Mouse (Mus musculus) MEL (cell line): Measurements from ENCODE around the gene Tmem266. TPM values are rescaled to one million over a fixed set of nuclear protein-coding genes. Genes with fewer than 3 reads are reported as not detected.

ENCODE experiments used
- DNase-seq: peaks from one replicate; pipeline ENCODE4 v3.0.0; 2011; ENCODE audit warnings: low read depth, low spot score
- H3K27ac ChIP-seq: 2 replicates; pipeline ENCODE4 v1.5.1; 2012; ENCODE audit warnings: low read depth, mild to moderate bottlenecking, control low read depth, low read length, moderate library complexity; ENCODE audit not compliant: control insufficient read depth
- H3K27me3 ChIP-seq, 2 experiments: fragments of 150-350 bp in 1 of 2; sonication (generic) in 1 of 2; 2 replicates each; pipeline ENCODE4 v1.6.1; 2012; ENCODE audit warnings: low read length in 2 of 2, mild to moderate bottlenecking in 2 of 2, improper control_type of control experiment in 1 of 2, moderate library complexity in 1 of 2; ENCODE audit not compliant: insufficient read depth in 2 of 2, control insufficient read depth in 1 of 2
- H3K36me3 ChIP-seq, 2 experiments: 2 replicates each; pipeline ENCODE4 v1.6.1; 2012 to 2014; ENCODE audit warnings: low read length in 2 of 2, improper control_type of control experiment in 1 of 2, inconsistent platforms in 1 of 2, mild to moderate bottlenecking in 1 of 2; ENCODE audit not compliant: insufficient read depth in 2 of 2, control insufficient read depth in 1 of 2
- H3K4me1 ChIP-seq, 2 experiments: fragments of 150-350 bp in 1 of 2; sonication (generic) in 1 of 2; 2 replicates each; pipeline ENCODE4 v1.6.1; 2012; ENCODE audit warnings: low read length in 2 of 2, improper control_type of control experiment in 1 of 2, mild to moderate bottlenecking in 1 of 2; ENCODE audit not compliant: insufficient read depth in 2 of 2, control insufficient read depth in 1 of 2
- H3K4me3 ChIP-seq, 2 experiments: fragments of 150-350 bp in 1 of 2; sonication (generic) in 1 of 2; 2 replicates each; pipeline ENCODE4 v1.5.1; 2012; ENCODE audit warnings: low read depth in 2 of 2, low read length in 2 of 2, mild to moderate bottlenecking in 2 of 2, moderate library complexity in 2 of 2, control low read depth in 1 of 2, improper control_type of control experiment in 1 of 2; ENCODE audit not compliant: control insufficient read depth in 1 of 2, insufficient read depth in 1 of 2
- H3K79me2 ChIP-seq: 2 replicates; pipeline ENCODE4 v1.6.1; 2012; ENCODE audit warnings: mild to moderate bottlenecking, low read length, moderate library complexity; ENCODE audit not compliant: control insufficient read depth, poor library complexity, insufficient read depth
- H3K9ac ChIP-seq: 2 replicates; pipeline ENCODE4 v1.6.1; 2012; ENCODE audit warnings: low read depth, mild to moderate bottlenecking, control low read depth, low read length, moderate library complexity; ENCODE audit not compliant: control insufficient read depth, poor library complexity, severe bottlenecking
- H3K9me3 ChIP-seq: fragments of 150-350 bp; sonication (generic); replicated peaks from 2 replicates; pipeline ENCODE4 v1.6.1; 2012; ENCODE audit warnings: mild to moderate bottlenecking, low read length, improper control_type of control experiment, moderate library complexity; ENCODE audit not compliant: insufficient read depth
- CHD2 ChIP-seq: IDR thresholded peaks from 2 replicates; pipeline ENCODE4 v1.6.1; 2011; ENCODE audit warnings: low read length, improper control_type of control experiment
- ETS1 ChIP-seq: IDR thresholded peaks from 2 replicates; pipeline ENCODE4 v1.6.1; 2012; ENCODE audit warnings: low read depth, mild to moderate bottlenecking, inconsistent platforms, low read length, improper control_type of control experiment, moderate library complexity
- GATA1 ChIP-seq: IDR thresholded peaks from 2 replicates; pipeline ENCODE4 v1.6.1; 2011; ENCODE audit warnings: low read depth, low read length, improper control_type of control experiment
- HCFC1 ChIP-seq: IDR thresholded peaks from 2 replicates; pipeline ENCODE4 v1.6.1; 2012; ENCODE audit warnings: low read depth, mild to moderate bottlenecking, inconsistent platforms, low read length, improper control_type of control experiment, moderate library complexity
- MAFK ChIP-seq: IDR thresholded peaks from 2 replicates; pipeline ENCODE4 v1.6.1; 2011; ENCODE audit warnings: low read depth, mild to moderate bottlenecking, low read length, improper control_type of control experiment, borderline replicate concordance
- MAX ChIP-seq: IDR thresholded peaks from 2 replicates; pipeline ENCODE4 v1.6.1; 2011; ENCODE audit warnings: low read length, improper control_type of control experiment
- MYC ChIP-seq: IDR thresholded peaks from 2 replicates; pipeline ENCODE4 v1.6.1; 2011; ENCODE audit warnings: low read depth, mild to moderate bottlenecking, low read length, improper control_type of control experiment, moderate library complexity
- NELFE ChIP-seq: IDR thresholded peaks from 2 replicates; pipeline ENCODE4 v1.6.1; 2011; ENCODE audit warnings: low read depth, low read length, improper control_type of control experiment
- NRF1 ChIP-seq: IDR thresholded peaks from 2 replicates; pipeline ENCODE4 v1.6.1; 2014; ENCODE audit warnings: low read depth, mild to moderate bottlenecking, inconsistent platforms, low read length, improper control_type of control experiment, moderate library complexity; ENCODE audit not compliant: poor library complexity, insufficient read depth, severe bottlenecking
- POLR2A ChIP-seq, 2 experiments: IDR thresholded peaks; 2 replicates each; pipeline ENCODE4 v1.6.1; 2011 to 2012; ENCODE audit warnings: low read length in 2 of 2, mild to moderate bottlenecking in 2 of 2, control low read depth in 1 of 2, improper control_type of control experiment in 1 of 2, low read depth in 1 of 2, moderate library complexity in 1 of 2; ENCODE audit not compliant: control insufficient read depth in 1 of 2, insufficient read depth in 1 of 2, poor library complexity in 1 of 2
- POLR2AphosphoS2 ChIP-seq: IDR thresholded peaks from 2 replicates; pipeline ENCODE4 v1.6.1; 2011; ENCODE audit warnings: low read length, improper control_type of control experiment
- RAD21 ChIP-seq: IDR thresholded peaks from 2 replicates; pipeline ENCODE4 v1.6.1; 2011; ENCODE audit warnings: mild to moderate bottlenecking, low read depth, low read length, improper control_type of control experiment
- SIN3A ChIP-seq: IDR thresholded peaks from 2 replicates; pipeline ENCODE4 v1.6.1; 2012; ENCODE audit warnings: low read length, improper control_type of control experiment, inconsistent platforms
- TAL1 ChIP-seq: IDR thresholded peaks from 2 replicates; pipeline ENCODE4 v1.6.1; 2012; ENCODE audit warnings: mild to moderate bottlenecking, inconsistent platforms, low read length, moderate library complexity, mixed read lengths
- TCF12 ChIP-seq: IDR thresholded peaks from 2 replicates; pipeline ENCODE4 v1.6.1; 2014; ENCODE audit warnings: low read depth, mild to moderate bottlenecking, inconsistent platforms, low read length, improper control_type of control experiment, moderate library complexity
- UBTF ChIP-seq: IDR thresholded peaks from 2 replicates; pipeline ENCODE4 v1.6.1; 2012; ENCODE audit warnings: low read depth, mild to moderate bottlenecking, inconsistent platforms, low read length, improper control_type of control experiment, moderate library complexity, borderline replicate concordance; ENCODE audit not compliant: insufficient read depth
- USF2 ChIP-seq, 2 experiments: IDR thresholded peaks; 2 replicates each; pipeline ENCODE4 v1.6.1; 2011 to 2012; ENCODE audit warnings: improper control_type of control experiment in 2 of 2, low read length in 2 of 2, borderline replicate concordance in 1 of 2, inconsistent platforms in 1 of 2, low read depth in 1 of 2, mild to moderate bottlenecking in 1 of 2; ENCODE audit not compliant: insufficient read depth in 1 of 2
- ZC3H11A ChIP-seq: IDR thresholded peaks from 2 replicates; pipeline ENCODE4 v1.6.1; 2012; ENCODE audit warnings: low read depth, mild to moderate bottlenecking, inconsistent platforms, low read length, improper control_type of control experiment
- ZKSCAN1 ChIP-seq: IDR thresholded peaks from 2 replicates; pipeline ENCODE4 v1.6.1; 2012; ENCODE audit warnings: low read depth, mild to moderate bottlenecking, inconsistent platforms, low read length, improper control_type of control experiment, moderate library complexity
- polyA plus RNA-seq, 2 experiments: library from polyadenylated mRNA; stranded (reverse) in 1 of 2; unstranded in 1 of 2; fragments of >175 nt in 1 of 2; fragments of >200 nt in 1 of 2; gene quantifications; 2 replicates each; pipeline versions ENCODE4 v1.2.1 to v1.2.4; 2012; ENCODE audit warnings: low replicate concordance in 2 of 2, low read depth in 1 of 2; ENCODE audit not compliant: insufficient read length in 2 of 2, insufficient read depth in 1 of 2, missing spikeins in 1 of 2
- total RNA-seq: library from RNA; depleted of rRNA; stranded (reverse); fragments of 300-350 nt; gene quantifications from 2 replicates; pipeline ENCODE4 v1.2.3, GENCODE M21; 2012

Gene Tmem266
- total and polyA plus RNA-seq, 3 experiments = not detected

GRCm38 (mm10) chr9:55452906-55453305 lies 126.2 kb downstream of the Tmem266 start:
- H3K36me3 ChIP-seq = peaks cover 0 to 3% of the 10 kb centered on the region in 2 experiments; a peak in 1 of 4 replicates
- TF ChIP-seq GATA1 = peak; percentile 31; the same call in 1 of the 2 replicates
- TF ChIP-seq MAFK = no peak

GRCm38 (mm10) chr9:55453366-55453765 lies 126.7 kb downstream of the Tmem266 start:
- Histone ChIP-seq H3K27ac (no peak overlapping the region), H3K9me3 (no peaks in the 10 kb centered on the region), H3K4me1 (no peaks in the 10 kb centered on the region), H3K4me3 (no peak overlapping the region), H3K36me3 (peaks cover 0 to 3% of the 10 kb centered on the region in 2 experiments; a peak in 1 of 4 replicates), H3K79me2 (no peaks in the 10 kb centered on the region), H3K27me3 (no peaks in the 10 kb centered on the region), H3K9ac (no peak overlapping the region)
- TF ChIP-seq TAL1 (no peak), POLR2AphosphoS2 (no peak), HCFC1 (no peak), USF2 (IDR thresholded peaks at IDR 0.05; ENCODE audit: borderline replicate concordance in 1 of 2, insufficient read depth in 1 of 2, low read depth in 1 of 2, low read length in 2 of 2) (no peak), ZKSCAN1 (no peak), MYC (no peak), RAD21 (no peak), UBTF (no peak), CHD2 (no peak), NRF1 (no peak), NELFE (no peak), ZC3H11A (no peak), POLR2A (IDR thresholded peaks at IDR 0.05; ENCODE audit: control insufficient read depth in 1 of 2, insufficient read depth in 1 of 2, low read depth in 1 of 2, low read length in 2 of 2, poor library complexity in 1 of 2) (no peak), TCF12 (no peak), GATA1 (no peak), MAX (no peak), ETS1 (no peak), SIN3A (no peak), MAFK (no peak)
- no peak for DNase-seq

More at GRCm38 (mm10) chr9:55452906-55453305, 126.2 kb downstream of the Tmem266 start:
- Histone ChIP-seq H3K9me3 (no peaks in the 10 kb centered on the region), H3K27me3 (no peaks in the 10 kb centered on the region), H3K4me3 (no peak overlapping the region), H3K27ac (no peak overlapping the region), H3K9ac (no peak overlapping the region), H3K79me2 (no peaks in the 10 kb centered on the region), H3K4me1 (no peaks in the 10 kb centered on the region)
- DNase-seq = no peak
